Mouse (Mus musculus): ENCODE data around the gene Lmbrd1.
"Not testable (repeated sequence)": the region's sequence is repeated elsewhere in the genome, so short reads cannot be mapped to it uniquely, and the experiment has no call there.

Gene Lmbrd1

DNA sequence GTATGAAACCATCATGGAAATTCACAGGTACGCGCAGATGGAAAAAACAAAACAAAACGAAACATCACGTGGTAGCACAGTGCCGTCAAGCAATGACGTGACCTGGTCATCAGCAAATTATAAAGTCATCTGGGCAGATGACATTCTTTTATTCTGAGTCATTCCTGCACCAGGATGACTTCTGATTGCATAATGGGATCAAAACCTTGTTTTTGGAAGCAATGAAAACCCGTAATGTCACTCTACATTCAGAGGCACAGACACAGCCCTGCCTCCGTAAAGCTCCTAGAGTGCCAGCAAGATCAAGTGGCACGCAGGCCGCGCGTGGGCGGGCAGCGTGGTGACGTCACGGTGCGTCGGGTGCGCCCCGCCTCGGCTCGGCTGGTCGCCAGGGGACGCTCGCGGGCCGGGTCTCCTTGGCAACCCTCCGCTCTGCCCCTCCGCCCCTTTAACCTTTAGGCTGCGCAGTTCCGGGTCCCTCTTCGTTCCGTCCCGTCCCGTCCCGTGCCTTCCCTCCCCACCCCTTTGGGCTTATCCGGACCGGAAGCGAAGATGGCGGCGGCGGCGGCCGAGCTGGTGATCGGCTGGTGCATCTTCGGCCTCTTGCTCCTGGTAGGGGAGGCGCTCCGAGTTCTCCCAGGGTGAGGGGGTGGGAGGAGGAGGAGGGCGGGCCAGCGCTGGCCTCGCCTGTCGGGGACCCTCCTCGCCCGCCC is at the start of gene Lmbrd1:
Lmbrd1 (plus strand) TSS at position 426 of the 713 bp plus-strand sequence.
- DNase-seq = peak; percentile 92

- DNase-seq = no peak
Observed at GRCm38 (mm10) chr1:24633553-24634132, 44.8 kb upstream of the Lmbrd1 start.

GRCm38 (mm10) chr1:24650100-24650499 is 28.3 kb upstream of the Lmbrd1 start:
- no peak for DNase-seq

DNA sequence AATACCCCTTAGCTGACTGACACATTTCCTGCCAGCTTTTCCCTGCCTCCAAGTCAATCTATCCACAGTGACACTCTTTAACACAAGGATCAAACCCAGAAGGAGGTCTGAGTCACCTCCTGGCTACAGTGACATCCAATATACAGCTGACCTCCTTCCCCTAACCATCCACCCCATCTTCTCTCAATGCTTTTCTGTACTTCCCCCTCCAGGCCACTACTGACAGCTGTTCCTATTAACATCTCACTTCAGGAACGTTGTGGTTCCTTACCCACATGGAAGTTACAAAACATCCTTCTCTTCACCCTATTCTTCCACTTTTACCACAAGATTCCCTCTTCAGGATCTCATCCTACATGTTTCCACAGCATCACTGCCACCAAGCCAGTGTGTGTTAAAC is 18.5 kb upstream of the Lmbrd1 start:
- no peak for DNase-seq

- DNase-seq = not testable (repeated sequence)
Observed at GRCm38 (mm10) chr1:24660662-24661061, 17.8 kb upstream of the Lmbrd1 start.

- no peak for DNase-seq
Observed at GRCm38 (mm10) chr1:24661551-24661950, 16.9 kb upstream of the Lmbrd1 start.

DNA sequence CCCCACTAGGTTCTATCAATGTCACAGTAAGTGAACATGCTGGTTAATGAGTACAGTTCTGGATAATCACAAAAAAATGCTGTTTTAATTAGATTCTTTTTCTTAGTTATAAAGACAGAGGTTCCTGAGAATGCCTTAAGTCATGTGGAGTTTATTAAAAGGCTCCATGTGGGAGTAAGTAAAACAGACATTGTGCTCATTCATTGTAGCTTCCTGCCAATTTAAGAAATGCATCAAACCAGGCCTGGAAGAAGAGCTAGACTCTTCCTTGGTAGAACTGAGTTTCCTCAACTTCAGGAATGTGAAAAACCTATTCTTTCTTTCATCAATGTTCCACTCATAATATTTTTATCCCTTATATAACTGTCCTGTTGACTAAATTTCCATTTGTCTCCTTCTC is 14.3 kb upstream of the Lmbrd1 start:
- no peak for DNase-seq

DNA sequence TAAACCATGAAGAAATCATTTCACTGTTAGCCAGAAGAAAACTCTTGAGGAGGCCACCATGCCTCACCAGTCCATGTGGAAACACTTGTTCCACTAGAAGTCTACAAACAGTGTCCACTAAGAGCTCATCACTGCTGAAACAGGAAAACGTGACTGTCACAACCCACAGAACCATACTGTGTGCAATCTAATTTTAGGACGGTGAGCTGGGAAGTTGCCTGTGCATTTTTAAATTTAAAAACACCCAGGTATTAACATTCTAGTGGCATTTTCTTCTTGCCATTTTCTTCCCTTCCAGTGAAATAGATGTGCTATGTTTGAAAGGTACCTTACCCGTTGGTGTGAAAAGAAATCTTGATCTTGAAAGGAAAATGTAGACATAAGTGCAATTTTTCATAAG is 5.2 kb upstream of the Lmbrd1 start:
- DNase-seq = no peak

- DNase-seq = no peak
Observed at GRCm38 (mm10) chr1:24677706-24678105, 724 bp upstream of the Lmbrd1 start.

DNA sequence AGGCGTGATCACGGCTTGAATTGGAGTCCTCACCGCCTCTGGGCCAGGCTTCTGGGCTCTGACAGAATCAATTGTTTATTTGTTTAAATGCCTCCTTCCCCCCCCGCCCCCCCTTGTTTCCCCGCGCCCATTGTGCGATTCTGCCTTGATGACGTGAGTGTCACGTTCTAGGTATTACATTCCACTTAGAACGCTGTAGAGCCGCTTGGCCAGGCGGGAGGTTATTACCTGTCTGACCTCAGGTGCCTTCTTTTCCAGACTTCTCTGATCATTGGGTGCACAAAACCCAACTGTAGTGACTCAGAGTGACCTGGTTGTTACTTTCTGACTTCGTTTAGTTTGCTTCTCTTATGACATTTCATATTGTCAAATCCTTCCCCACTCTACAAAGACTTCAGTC is 641 bp downstream of the Lmbrd1 start:
- peak; percentile 7 for DNase-seq

DNA sequence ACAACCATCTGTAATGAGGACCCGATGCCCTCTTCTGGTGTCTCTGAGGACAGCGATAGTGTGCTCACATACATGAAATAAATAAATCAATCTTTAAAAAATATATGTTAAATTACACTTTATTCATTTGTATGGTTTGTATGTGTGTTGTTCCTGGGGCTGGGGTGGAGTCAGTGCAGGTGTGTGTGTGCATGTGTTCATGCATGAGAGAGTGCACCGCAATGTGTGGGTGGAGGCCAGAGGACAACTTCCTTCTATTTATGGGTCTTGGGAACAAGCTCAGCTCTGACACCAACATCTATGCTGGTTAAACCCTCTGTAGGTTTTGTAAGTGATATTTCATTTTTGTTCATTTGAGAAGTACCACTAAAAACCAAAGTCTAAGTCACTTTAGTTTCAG is 2.6 kb downstream of the Lmbrd1 start:
- DNase-seq = no peak

- no peak for DNase-seq
Observed at GRCm38 (mm10) chr1:24681946-24682345, 3.5 kb downstream of the Lmbrd1 start.

DNA sequence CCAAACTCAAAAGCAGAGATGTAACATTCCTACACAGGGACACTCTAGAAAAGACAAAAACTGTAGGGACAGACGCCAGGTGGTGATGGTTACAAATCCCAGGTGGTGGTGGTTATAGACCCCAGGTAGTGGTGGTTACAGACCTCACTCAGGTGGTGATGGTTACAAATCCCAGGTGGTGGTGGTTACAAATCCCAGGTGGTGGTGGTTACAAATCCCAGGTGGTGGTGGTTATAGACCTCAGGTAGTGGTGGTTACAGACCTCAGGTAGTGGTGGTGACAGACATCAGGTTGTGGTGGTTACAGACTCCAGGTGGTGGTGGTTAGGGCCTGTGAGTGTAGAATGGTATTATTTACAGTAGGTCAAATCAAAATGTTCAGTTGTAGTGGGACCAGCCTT is 5.5 kb downstream of the Lmbrd1 start:
- DNase-seq = peak; percentile 21

DNA sequence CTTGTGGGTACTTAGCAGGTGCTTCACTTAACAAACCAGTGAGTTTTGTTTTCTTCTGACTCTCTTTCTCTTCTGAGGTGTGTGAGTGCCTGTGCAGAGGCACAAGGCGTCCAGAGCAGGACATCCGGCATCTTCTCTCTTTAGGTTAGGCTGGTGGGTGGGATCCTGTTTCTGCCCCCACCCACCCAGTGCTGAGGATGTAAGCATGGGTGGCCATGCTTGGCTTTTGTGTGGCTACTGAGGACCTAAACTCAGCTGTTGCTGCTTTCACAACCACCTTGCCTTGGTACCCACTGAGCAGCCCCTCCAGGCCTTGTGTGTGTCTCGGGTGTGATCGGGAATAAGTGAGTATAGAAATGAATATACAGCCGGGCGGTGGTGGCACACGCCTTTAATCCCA is 7.2 kb downstream of the Lmbrd1 start:
- no peak for DNase-seq

GRCm38 (mm10) chr1:24686235-24687021 is 8.0 kb downstream of the Lmbrd1 start:
- no peak for DNase-seq

- DNase-seq = no peak
Observed at GRCm38 (mm10) chr1:24697677-24698076, 19.2 kb downstream of the Lmbrd1 start.

DNA sequence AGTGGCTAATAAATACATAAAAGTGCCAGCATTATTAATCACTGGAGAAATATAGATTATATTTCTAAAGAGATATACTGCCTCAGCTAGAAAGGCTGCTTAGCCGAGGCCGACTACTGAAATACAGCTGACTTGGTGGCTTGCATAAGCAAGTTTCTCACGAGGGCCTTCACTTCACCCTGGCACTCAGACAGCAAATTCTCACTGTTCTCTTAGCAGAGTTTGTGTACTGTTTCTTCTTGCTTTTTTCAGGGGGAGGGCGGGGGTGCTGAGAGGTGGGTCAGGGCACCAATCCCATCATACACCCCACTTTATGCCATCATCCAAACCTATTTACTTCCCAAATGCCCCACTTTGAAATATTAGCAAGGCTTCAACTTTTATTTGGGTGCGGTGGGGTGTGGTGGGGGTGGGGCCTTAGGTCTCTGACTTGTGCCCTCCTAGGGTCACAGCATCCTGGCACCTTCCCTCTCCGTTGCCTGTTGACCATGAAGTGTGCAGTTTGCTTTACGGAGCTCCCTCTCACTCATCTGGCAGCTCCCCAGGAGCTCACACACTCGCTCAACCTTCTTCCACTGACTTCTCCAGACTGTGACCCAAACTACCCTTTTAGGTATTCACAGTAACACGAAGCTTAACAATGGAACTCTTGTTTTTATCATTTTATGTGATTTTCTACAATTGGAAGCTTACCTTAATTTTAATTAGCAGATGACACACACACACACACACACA is 19.9 kb downstream of the Lmbrd1 start:
- DNase-seq = no peak

GRCm38 (mm10) chr1:24699320-24699719 is 20.9 kb downstream of the Lmbrd1 start:
- DNase-seq = peak; percentile 72

DNA sequence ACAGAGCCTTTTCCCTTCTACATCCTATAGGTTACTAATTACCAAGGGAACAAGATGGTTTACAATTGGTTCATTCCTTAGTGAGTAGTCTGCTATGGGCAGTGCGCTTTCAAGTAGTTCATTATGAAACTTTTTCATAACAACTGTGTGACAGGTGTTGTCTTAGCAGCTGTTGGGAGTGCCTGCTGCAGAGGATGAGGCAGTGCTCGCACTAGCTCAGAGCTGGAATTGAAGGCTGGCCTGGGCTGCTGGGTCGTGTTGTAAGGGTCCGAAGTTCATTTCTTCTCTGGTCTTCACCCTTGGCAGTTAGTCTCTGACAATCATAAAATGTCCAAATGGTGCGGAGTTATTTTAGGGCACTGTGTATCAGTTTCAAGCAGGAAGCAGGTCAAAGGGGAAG is 21.8 kb downstream of the Lmbrd1 start:
- no peak for DNase-seq

DNA sequence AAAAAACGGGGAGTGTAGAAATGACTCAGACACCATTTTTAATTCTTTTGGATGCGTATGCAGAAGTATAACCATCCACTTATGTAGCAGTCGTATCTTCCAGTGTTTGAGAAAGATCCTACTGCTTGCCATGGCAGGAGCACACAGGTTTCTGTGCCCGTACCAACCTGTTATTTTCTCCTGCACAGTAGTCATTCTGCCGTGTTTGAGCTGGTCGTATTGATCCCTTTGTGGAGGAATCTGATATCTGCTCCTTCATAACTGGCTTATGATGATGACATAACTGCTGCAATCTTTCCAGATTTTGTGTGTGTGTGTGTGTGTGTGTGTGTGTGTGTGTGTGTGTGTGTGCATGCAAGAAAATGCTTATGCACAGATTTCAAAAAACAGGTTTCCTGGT is 25.4 kb downstream of the Lmbrd1 start:
- no peak for DNase-seq

DNA sequence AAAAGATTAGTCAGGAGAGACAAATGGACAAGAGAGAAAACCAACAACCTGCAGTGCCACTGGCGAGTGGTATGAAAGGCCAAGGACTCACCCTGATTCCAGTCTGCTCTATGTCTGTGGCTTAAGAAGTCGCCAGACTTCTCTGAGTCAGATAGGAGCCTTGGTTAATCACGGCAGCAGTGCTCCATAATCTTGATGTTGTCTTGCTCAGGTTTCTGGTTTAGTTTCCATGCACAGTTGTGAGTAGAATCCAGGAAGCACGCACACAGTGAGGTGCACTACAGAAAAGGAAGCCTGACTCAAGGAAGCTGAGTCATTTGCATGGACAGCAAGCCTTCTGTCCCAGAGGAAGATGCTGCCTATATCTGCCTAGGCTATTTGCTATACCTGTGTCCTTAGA is 37.9 kb downstream of the Lmbrd1 start:
- no peak for DNase-seq

DNA sequence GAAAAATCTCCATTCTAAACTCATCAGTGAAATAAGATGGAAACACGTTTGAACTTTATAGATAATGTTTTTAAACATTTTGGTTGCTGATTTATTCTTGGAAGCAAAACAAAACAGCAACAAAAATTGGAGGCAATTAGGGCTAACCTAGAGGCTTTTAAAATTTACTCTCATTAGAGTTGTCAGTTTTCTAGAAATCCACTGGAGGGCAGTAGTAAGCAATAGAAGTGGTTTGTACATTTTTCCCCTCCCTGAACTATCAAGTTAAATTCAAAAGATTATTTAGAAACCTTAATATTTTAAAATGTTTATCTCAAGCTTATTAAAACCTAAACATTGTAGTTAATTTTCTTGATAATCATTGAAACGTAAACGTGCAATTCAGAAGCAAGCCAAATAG is 41.2 kb downstream of the Lmbrd1 start:
- DNase-seq = no peak

- no peak for DNase-seq
Observed at GRCm38 (mm10) chr1:24720209-24720608, 41.8 kb downstream of the Lmbrd1 start.
